Mouse (Mus musculus): ENCODE data around the gene Ramp2. TPM values are rescaled to one million over a fixed set of nuclear protein-coding genes. Genes with fewer than 3 reads are reported as not detected.

Gene Ramp2
- total and polyA plus RNA-seq, 3 experiments: 46.5 to 109 (median 46.9) TPM

- no peak for DNase-seq
These were observed 10.4 kb upstream of the Ramp2 start for GRCm38 (mm10) chr11:101235429-101235828.

GRCm38 (mm10) chr11:101236782-101237181 is 9.0 kb upstream of the Ramp2 start:
- DNase-seq: no peak

- DNase-seq: no peak
These were observed 7.7 kb upstream of the Ramp2 start for GRCm38 (mm10) chr11:101238071-101238647.

- DNase-seq: no peak
These were observed 757 bp upstream of the Ramp2 start for GRCm38 (mm10) chr11:101245071-101245470.

GRCm38 (mm10) chr11:101246702-101247012 is 829 bp downstream of the Ramp2 start:
- DNase-seq: no peak

- DNase-seq: no peak
These were observed 1.7 kb downstream of the Ramp2 start for GRCm38 (mm10) chr11:101247521-101248030.

GRCm38 (mm10) chr11:101248258-101248994 is 2.6 kb downstream of the Ramp2 start:
- DNase-seq: peak; percentile 69

- DNase-seq: no peak
These were observed 5.2 kb downstream of the Ramp2 start for GRCm38 (mm10) chr11:101251031-101251430.

GRCm38 (mm10) chr11:101252941-101253340 is 7.1 kb downstream of the Ramp2 start:
- no peak for DNase-seq

- peak; percentile 92 for DNase-seq
These were observed 8.0 kb downstream of the Ramp2 start, which contains the start of gene Vps25 for GRCm38 (mm10) chr11:101253613-101254389. TSS of gene Vps25 (plus strand) at chr11:101253707.

- no peak for DNase-seq
These were observed 10.3 kb downstream of the Ramp2 start for GRCm38 (mm10) chr11:101255826-101256775.

GRCm38 (mm10) chr11:101259261-101259712 is 13.5 kb downstream of the Ramp2 start:
- DNase-seq: no peak

- peak; percentile 80 for DNase-seq
These were observed 14.4 kb downstream of the Ramp2 start, which contains the start of gene Wnk4 for GRCm38 (mm10) chr11:101259948-101260825. TSS of gene Wnk4 (plus strand) at chr11:101260567.

- DNase-seq: no peak
These were observed 15.1 kb downstream of the Ramp2 start for GRCm38 (mm10) chr11:101260826-101261380.

GRCm38 (mm10) chr11:101262272-101262967 is 16.6 kb downstream of the Ramp2 start:
- DNase-seq: no peak

- no peak for DNase-seq
These were observed 17.5 kb downstream of the Ramp2 start for GRCm38 (mm10) chr11:101263138-101263988.

GRCm38 (mm10) chr11:101263989-101264280 is 18.1 kb downstream of the Ramp2 start:
- no peak for DNase-seq

- DNase-seq: no peak
These were observed 19.2 kb downstream of the Ramp2 start for GRCm38 (mm10) chr11:101264954-101265471.
